Mouse (Mus musculus): ENCODE results near the gene H2al1a. TPM values are rescaled to one million over a fixed set of nuclear protein-coding genes. Genes with fewer than 3 reads are reported as not detected.
"Not testable (repeated sequence)": the region's sequence is repeated elsewhere in the genome, so short reads cannot be mapped to it uniquely, and the experiment has no call there.

The H2al1a gene
- polyA plus RNA-seq (2012; rRNA removed), result not detected in 2 replicates

DNA sequence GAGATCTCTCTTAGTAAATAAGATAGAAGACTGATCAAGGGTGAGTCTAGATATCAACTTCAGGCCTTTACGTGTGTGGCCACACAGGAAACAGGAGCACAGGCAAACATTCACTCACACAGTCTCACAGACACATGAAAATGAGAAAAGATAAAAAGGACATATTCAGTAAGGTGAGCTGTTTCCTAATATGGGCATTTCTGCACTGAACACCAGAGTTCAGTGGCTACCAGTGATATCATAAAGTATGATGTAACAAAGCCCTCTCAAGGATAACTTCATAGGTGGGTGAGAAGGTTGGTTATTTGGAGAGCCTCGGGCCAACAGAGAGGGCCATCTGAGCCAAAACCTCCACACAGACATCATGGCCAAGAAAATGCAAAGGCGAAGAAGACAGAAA, at the start of gene H2al1a:
Gene H2al1a (plus strand): TSS at position 301 of the 400 bp plus-strand sequence.
- DNase-seq (ENCODE audit: extremely low spot score in 1 of 2, low spot score in 1 of 2), result not testable (repeated sequence)

DNA sequence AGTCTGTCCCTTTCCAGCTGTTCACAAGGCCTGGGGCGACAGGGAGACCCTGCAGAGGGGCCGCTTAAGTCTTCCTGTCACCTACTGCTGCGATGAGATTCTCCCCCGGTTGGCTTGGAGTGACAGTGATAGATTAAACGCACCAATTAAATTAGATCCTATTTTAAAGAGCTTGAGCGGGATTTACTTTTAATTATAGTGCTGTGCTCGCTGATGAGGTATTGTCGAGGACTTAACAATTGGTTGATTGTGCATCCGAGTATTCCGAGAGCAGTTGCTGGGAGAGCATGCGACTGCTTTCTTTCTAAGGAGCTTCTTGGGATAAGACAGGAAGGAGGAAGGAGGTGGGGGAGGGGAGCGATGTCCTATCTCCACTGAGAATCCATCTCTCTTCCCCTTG, 48.9 kb upstream of the H2al1a start:
- DNase-seq (ENCODE audit: extremely low spot score in 1 of 2, low spot score in 1 of 2), result no peak

DNA sequence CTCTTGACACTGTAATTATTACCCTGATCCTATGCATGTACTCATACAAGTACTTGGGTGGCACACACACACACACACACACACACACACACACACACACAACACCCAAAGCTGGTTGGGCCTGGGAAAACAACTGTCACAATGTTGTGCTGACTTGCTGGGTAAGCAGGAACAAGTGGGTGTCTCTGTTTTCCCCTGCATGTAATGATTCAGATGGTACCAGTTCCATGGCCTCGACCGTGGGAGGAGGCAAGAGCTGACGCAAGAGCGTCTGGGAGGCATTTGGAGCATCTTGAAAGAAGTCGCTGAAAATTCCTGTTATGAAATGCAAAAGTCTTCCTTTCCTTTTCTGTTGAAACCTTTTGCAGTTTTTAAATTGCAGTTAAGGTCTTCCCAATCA, 45.0 kb upstream of the H2al1a start:
- peak; percentile 57 to 71 for DNase-seq (ENCODE audit: extremely low spot score in 1 of 2, low spot score in 1 of 2)

DNA sequence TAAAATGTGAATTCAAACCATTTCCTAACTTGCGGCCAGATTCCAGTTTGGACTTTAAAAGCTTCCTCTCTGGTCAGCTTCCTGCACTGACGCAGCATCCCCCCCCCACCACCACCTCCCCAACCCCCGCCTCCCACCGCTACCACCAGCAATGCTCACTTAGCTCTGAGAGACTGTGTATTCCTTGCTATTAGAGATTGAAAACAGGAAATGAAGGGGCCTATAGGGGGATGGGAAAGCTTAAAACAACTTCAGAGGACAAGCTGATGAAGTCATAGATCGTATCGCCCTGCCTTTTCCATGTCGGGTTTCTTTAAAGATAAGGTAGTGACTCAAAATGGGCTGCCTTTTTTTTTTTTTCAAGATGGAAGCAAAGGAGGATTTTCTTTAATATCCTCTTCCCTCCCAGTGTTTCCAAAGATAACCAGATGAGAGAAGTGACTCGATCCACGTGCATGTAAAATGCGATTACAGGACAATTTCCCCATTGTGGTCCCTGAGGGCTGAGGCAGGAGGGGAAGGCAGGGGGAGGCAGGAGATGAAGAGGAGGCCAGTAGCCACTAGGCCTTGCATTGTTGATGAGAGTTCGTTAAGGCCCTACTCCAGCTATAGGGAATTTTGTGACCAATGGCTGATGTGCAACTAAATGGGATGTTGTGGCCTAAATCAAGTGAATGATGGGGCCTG, 44.4 kb upstream of the H2al1a start:
- DNase-seq (ENCODE audit: extremely low spot score in 1 of 2, low spot score in 1 of 2), result no peak

DNA sequence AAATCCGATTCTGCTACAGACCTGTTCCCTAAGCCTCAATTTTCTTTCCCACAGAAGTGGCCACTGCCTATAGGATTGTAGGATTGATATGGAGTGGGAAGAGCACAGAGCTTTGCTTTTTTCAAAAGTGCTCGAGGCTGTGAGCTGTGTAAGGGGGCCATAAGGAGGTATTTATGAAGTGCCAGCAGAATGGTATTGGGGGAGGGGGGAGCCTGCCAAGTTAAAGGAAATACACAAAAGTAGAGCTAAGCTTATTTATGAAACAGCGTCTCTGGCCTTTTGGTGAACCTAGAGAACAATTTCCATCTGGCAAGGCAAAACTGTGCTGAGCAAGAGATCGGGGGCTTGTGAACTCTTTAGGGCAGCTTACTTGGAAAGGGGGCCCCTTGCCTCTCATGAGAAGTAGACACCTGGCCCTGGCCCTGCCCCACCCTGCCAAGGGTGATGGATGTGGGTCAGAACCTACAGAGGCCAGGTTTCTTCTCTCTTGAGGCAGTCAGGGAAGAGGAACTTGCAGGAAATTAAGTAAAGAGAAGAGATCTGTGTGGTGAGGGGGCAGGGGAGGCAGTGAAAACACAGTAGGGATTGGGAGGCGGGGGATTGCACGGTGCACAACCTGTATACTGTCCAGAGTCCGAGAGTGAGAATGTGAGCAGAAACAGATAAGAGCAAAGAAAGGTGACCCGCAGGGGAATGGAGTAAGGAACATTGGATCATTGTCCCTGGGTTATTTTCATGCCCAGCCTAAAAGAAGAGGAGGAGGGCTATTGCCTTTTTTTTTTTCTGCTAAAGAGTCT, 43.3 kb upstream of the H2al1a start:
- no peak for DNase-seq (ENCODE audit: extremely low spot score in 1 of 2, low spot score in 1 of 2)

DNA sequence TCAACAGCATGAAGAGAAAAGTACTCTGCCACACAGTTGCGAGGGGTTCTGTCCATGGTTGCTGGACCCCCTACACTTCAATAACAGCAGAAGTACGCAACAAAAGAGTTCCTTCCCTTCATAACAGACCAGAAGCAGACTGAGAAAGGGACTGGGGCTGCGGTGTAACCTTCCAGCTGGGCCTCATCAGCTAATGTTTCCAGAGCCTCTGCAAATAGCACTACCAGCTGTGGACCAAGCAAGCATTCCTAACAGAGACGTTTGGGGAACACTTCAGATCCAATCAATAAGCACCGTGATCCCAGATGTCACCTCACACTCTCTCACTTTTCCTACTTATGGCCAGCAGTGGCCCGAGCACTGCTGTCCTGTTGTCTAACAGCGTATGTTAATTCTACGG, 34.1 kb upstream of the H2al1a start:
- no peak for DNase-seq (ENCODE audit: extremely low spot score in 1 of 2, low spot score in 1 of 2)

DNA sequence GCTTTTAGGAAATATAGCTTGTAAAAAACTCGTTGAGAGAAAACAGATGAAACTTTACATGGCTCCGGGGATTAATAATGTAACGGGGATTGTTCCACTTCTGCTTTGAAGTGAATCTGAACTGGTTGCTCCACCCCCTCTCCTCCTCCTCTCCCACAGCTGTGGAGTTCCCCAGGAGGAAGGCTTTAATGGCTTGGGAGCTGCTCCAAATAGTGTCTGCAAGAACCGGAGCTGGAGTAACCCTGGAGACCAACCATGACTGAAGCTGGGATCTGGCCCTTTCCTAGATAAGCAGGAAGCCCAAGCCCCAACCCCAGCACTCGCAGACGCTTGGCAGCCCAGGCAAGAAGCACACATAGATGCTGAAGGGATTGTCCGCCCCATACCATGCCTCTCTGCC, 31.3 kb upstream of the H2al1a start:
- peak in 1 of 2 experiments; percentile 19 for DNase-seq (ENCODE audit: extremely low spot score in 1 of 2, low spot score in 1 of 2)

DNA sequence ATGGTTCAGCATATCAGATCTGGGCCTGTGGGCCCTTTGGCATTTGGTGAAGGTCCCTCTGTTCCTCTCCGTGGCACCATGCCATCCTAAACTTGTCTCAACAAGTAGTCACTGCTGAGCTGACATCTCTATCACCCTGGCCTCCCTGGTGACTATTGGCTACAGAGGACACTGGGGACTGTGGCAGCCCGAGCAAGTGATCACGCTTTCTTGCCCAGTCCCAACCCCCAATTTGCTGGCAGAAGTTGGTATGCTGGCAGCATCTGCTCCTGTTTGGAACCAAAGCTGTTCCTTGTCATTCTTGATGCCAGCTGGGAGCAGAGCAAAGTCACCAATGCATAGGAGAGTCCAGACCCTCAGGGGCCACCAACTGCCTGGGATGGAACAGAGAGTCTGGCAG, 30.0 kb upstream of the H2al1a start:
- DNase-seq (ENCODE audit: extremely low spot score in 1 of 2, low spot score in 1 of 2), result peak in 1 of 2 experiments; percentile 29

DNA sequence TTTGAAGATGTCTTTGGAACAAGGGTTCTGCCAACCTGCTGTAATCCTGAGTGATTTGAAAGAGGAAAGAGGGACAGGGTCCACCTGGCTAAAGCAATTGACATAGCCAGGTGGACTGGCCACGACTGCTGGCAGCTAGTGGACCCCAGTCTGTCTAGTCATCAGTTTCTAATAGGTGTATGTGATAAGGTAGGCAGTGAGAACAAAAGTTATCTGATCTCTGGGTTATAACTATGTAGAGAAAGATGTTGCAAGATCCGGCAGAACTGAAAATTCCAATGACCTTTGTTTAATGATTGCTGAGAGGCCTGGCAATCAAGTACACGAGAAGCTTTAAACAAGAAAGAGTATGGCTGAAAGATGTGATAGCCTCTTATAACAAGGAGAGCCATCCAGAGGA, 25.9 kb upstream of the H2al1a start:
- no peak for DNase-seq (ENCODE audit: extremely low spot score in 1 of 2, low spot score in 1 of 2)

DNA sequence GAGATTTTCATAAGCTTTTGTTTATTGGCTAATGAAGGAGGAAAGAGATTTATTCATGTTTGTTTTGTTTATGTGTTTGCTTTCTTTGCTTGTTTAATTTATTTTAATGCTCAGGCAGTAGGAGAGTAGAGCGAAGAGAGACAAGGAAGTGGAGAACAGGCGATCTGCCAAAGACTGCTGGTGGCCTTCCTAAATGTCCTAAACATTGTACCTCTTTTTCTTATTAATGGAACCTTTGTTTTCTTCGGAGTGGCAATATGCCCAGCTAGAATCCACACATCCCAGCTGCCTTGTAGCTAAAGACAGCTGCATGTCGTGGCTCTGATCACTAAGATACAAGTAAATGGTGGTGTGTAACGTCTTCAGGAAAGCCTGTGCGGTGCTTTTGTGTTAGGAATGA, 22.0 kb upstream of the H2al1a start:
- DNase-seq (ENCODE audit: extremely low spot score in 1 of 2, low spot score in 1 of 2), result no peak

DNA sequence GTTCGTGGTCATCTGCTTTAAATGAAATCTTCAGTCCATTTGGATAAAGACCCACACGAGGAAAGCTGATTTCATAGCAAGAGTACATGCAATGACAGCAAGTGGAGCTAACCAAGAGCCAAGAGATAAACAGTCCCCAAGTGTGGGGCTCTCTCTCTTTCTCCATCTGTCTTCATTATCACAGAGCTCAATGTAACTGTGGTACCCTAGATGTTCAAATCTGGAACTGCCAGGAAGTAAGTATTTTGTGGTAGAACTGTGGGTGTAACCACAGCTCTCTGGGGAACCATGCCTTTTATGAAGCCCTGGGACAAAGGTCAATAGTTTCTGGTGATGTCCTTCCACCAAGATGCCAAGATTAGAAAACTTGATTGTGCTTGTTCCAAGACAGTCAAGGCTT, 18.3 kb upstream of the H2al1a start:
- DNase-seq (ENCODE audit: extremely low spot score in 1 of 2, low spot score in 1 of 2), result no peak

DNA sequence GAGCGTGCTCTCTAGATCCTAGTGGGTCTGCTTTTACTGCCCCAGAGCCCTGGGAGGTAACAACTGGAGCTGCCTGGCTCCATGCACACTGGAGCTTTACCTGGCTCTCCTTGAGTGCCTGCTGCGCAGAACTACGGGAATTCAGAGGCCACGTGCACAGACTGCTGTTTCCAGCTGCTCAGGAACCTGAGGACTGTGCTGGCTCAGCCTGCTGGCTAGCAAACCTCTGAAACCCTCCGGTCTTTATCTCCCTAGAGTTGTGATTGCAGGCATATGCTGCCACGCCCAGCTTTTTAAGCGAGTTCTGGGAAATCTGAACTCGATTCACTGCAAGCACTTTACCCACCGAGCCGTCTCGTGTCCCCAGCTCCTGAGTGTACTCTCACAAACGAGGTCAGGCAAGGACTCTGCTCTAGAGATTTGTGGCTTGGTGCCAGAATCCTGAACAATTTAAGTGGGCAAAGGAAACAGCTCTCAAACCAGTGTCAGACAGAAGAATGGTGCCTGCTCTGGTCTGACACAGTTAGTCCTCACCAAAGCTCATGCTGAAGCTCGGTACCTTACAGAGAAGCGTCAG, 10.7 kb upstream of the H2al1a start:
- no peak for DNase-seq (ENCODE audit: extremely low spot score in 1 of 2, low spot score in 1 of 2)

DNA sequence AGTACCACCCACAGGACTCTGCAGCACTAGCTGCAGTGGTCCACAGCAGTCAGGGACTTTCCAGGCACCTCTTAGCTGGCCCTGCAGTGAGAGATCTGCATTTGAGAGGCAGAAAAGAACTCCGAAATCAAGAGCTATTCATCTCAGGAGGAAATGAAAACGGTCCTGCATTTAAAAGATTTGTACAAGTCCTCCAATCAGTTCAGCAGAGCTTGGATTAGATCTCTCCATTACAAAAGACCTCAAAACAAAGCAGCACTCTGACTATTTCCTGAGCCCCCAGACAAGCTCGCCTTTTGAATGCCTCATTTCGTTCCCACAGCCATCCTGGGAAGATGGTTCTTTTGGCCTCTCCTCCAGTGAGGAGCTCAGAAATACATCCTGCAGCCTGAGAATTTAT, 9.8 kb upstream of the H2al1a start:
- DNase-seq (ENCODE audit: extremely low spot score in 1 of 2, low spot score in 1 of 2), result no peak

DNA sequence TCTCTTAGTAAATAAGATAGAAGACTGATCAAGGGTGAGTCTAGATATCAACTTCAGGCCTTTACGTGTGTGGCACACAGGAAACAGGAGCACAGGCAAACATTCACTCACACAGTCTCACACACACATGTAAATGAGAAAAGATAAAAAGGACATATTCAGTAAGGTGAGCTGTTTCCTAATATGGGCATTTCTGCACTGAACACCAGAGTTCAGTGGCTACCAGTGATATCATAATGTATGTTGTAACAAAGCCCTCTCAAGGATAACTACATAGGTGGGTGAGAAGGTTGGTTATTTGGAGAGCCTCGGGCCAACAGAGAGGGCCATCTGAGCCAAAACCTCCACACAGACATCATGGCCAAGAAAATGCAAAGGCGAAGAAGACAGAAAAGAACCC, 3.1 kb downstream of the H2al1a start, which contains the start of gene H2al1b:
Gene H2al1b (plus strand): TSS at position 301 of the 400 bp plus-strand sequence.
- not testable (repeated sequence) for DNase-seq (ENCODE audit: extremely low spot score in 1 of 2, low spot score in 1 of 2)

DNA sequence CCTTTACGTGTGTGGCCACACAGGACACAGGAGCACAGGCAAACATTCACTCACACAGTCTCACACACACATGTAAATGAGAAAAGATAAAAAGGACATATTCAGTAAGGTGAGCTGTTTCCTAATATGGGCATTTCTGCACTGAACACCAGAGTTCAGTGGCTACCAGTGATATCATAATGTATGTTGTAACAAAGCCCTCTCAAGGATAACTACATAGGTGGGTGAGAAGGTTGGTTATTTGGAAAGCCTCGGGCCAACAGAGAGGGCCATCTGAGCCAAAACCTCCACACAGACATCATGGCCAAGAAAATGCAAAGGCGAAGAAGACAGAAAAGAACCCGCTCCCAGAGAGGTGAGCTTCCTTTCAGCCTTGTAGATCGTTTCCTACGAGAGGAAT, 6.3 kb downstream of the H2al1a start, which contains the start of gene H2al1c:
Gene H2al1c (plus strand): TSS at position 301 of the 400 bp plus-strand sequence.
- not testable (repeated sequence) for DNase-seq (ENCODE audit: extremely low spot score in 1 of 2, low spot score in 1 of 2)

DNA sequence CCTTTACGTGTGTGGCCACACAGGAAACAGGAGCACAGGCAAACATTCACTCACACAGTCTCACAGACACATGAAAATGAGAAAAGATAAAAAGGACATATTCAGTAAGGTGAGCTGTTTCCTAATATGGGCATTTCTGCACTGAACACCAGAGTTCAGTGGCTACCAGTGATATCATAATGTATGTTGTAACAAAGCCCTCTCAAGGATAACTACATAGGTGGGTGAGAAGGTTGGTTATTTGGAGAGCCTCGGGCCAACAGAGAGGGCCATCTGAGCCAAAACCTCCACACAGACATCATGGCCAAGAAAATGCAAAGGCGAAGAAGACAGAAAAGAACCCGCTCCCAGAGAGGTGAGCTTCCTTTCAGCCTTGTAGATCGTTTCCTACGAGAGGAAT, 9.5 kb downstream of the H2al1a start, which contains the start of gene H2al1d:
Gene H2al1d (plus strand): TSS at position 301 of the 400 bp plus-strand sequence.
- DNase-seq (ENCODE audit: extremely low spot score in 1 of 2, low spot score in 1 of 2), result not testable (repeated sequence)

DNA sequence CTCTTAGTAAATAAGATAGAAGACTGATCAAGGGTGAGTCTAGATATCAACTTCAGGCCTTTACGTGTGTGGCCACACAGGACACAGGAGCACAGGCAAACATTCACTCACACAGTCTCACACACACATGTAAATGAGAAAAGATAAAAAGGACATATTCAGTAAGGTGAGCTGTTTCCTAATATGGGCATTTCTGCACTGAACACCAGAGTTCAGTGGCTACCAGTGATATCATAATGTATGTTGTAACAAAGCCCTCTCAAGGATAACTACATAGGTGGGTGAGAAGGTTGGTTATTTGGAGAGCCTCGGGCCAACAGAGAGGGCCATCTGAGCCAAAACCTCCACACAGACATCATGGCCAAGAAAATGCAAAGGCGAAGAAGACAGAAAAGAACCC, 12.6 kb downstream of the H2al1a start, which contains the start of gene H2al1e:
Gene H2al1e (plus strand): TSS at position 301 of the 400 bp plus-strand sequence.
- not testable (repeated sequence) for DNase-seq (ENCODE audit: extremely low spot score in 1 of 2, low spot score in 1 of 2)

DNA sequence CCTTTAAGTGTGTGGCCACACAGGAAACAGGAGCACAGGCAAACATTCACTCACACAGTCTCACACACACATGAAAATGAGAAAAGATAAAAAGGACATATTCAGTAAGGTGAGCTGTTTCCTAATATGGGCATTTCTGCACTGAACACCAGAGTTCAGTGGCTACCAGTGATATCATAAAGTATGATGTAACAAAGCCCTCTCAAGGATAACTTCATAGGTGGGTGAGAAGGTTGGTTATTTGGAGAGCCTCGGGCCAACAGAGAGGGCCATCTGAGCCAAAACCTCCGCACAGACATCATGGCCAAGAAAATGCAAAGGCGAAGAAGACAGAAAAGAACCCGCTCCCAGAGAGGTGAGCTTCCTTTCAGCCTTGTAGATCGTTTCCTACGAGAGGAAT, 15.8 kb downstream of the H2al1a start, which contains the start of gene H2al1f:
Gene H2al1f (plus strand): TSS at position 301 of the 400 bp plus-strand sequence.
- DNase-seq (ENCODE audit: extremely low spot score in 1 of 2, low spot score in 1 of 2), result not testable (repeated sequence)

DNA sequence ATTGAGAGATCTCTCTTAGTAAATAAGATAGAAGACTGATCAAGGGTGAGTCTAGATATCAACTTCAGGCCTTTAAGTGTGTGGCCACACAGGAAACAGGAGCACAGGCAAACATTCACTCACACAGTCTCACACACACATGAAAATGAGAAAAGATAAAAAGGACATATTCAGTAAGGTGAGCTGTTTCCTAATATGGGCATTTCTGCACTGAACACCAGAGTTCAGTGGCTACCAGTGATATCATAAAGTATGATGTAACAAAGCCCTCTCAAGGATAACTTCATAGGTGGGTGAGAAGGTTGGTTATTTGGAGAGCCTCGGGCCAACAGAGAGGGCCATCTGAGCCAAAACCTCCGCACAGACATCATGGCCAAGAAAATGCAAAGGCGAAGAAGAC, 18.9 kb downstream of the H2al1a start, which contains the start of gene H2al1g:
Gene H2al1g (plus strand): TSS at position 301 of the 400 bp plus-strand sequence.
- not testable (repeated sequence) for DNase-seq (ENCODE audit: extremely low spot score in 1 of 2, low spot score in 1 of 2)

DNA sequence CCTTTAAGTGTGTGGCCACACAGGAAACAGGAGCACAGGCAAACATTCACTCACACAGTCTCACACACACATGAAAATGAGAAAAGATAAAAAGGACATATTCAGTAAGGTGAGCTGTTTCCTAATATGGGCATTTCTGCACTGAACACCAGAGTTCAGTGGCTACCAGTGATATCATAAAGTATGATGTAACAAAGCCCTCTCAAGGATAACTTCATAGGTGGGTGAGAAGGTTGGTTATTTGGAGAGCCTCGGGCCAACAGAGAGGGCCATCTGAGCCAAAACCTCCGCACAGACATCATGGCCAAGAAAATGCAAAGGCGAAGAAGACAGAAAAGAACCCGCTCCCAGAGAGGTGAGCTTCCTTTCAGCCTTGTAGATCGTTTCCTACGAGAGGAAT, 22.1 kb downstream of the H2al1a start, which contains the start of gene H2al1h:
Gene H2al1h (plus strand): TSS at position 301 of the 400 bp plus-strand sequence.
- not testable (repeated sequence) for DNase-seq (ENCODE audit: extremely low spot score in 1 of 2, low spot score in 1 of 2)

DNA sequence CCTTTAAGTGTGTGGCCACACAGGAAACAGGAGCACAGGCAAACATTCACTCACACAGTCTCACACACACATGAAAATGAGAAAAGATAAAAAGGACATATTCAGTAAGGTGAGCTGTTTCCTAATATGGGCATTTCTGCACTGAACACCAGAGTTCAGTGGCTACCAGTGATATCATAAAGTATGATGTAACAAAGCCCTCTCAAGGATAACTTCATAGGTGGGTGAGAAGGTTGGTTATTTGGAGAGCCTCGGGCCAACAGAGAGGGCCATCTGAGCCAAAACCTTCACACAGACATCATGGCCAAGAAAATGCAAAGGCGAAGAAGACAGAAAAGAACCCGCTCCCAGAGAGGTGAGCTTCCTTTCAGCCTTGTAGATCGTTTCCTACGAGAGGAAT, 25.3 kb downstream of the H2al1a start, which contains the start of gene H2al1i:
Gene H2al1i (plus strand): TSS at position 301 of the 400 bp plus-strand sequence.
- not testable (repeated sequence) for DNase-seq (ENCODE audit: extremely low spot score in 1 of 2, low spot score in 1 of 2)
